Mouse (Mus musculus): ENCODE measurements around the gene Kbtbd6. TPM values are rescaled to one million over a fixed set of nuclear protein-coding genes. Genes with fewer than 3 reads are reported as not detected.
"Not testable (repeated sequence)": the region's sequence is repeated elsewhere in the genome, so short reads cannot be mapped to it uniquely, and the experiment has no call there.

The Kbtbd6 gene
- polyA plus RNA-seq (2011; ENCODE audit: insufficient read length, low read depth, missing spikeins) = 0.62 and 1.7 TPM in 2 replicates

DNA sequence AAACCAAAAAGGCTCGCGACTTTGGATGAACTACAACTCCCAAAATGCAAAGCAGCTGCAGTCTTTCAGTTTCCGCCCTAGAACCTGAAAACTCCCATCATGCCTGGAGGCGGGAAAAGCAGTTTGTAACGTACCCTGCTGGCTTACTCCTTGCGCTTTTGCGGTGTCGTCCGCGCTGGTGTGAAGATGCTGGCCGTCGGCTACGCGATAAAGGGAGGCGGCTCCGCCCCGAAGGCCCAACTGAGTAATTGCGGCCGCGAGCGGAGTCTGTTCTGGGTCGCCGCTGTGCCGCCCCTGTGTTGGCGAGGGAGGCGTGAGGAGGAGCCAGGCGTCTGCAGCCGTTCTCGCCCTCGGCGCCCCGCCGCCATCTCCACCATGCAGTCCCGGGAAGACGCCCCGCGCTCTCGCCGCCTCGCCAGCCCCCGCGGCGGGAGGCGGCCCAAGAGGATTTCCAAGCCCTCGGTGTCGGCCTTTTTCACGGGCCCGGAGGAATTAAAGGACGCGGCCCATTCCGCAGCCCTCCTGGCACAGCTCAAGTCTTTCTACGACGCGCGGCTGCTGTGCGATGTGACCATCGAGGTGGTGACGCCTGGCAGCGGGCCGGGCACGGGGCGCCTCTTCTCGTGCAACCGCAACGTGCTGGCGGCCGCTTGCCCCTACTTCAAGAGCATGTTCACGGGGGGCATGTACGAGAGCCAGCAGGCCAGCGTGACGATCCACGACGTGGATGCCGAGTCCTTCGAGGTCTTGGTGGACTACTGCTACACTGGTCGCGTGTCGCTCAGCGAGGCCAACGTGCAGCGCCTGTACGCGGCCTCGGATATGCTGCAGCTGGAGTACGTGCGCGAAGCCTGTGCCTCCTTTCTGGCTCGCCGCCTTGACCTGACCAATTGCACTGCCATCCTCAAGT lies at the start of gene Kbtbd6:
Gene Kbtbd6, plus strand, starts transcription at position 155 of the 910 bp plus-strand sequence.
- H3K4me3 ChIP-seq (ENCODE audit: insufficient read depth, low read length) = peak within 1 kb of the TSS; percentile 46
- TF ChIP-seq POLR2A (IDR thresholded peaks at IDR 0.05; ENCODE audit: low read depth, low read length) = peak; percentile 67
- not testable (repeated sequence) for H3K27ac ChIP-seq (ENCODE audit: insufficient read depth, low read length); H3K4me1 ChIP-seq (ENCODE audit: control insufficient read depth, insufficient read depth, low read length)

GRCm38 (mm10) chr14:79407641-79408040 lies 44.0 kb upstream of the Kbtbd6 start:
- no peak overlapping the region for H3K4me3 ChIP-seq (ENCODE audit: insufficient read depth, low read length)
- H3K4me1 ChIP-seq (ENCODE audit: control insufficient read depth, insufficient read depth, low read length) = 0 out of 2 replicates have a peak, but pooled peaks cover 3% of the 10 kb centered on the region
- TF ChIP-seq CTCF (IDR thresholded peaks at IDR 0.05; ENCODE audit: borderline replicate concordance, insufficient read depth, low read length) = no peak
- no peak for TF ChIP-seq POLR2A (IDR thresholded peaks at IDR 0.05; ENCODE audit: low read depth, low read length)
- no peak overlapping the region for H3K27ac ChIP-seq (ENCODE audit: insufficient read depth, low read length)

DNA sequence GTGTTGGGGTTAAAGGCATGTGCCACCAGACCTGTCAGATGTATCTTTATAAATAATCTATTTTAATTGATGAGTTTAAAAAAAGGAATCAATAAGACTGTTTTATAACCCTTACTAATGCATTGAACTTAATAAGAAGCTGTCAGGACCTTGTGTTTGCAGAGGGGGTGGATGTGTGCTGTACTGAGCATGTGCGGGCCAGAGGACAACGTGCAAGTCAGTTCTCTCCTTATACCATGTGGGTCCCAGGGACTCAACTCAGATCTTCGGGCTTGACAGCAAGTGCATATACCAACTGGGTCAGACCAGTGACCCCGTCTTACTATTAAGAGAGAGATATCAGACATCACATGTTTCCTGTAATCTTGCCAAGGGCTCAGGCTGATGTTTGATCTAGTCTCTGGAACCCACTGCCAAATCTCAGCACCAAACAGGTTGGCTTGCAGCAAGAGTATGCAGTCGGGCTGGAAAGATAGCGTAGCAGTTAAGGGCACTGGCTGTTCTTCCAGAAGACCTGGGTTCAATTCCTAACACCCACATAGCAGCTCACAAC lies 42.3 kb upstream of the Kbtbd6 start:
- Histone ChIP-seq H3K27ac (ENCODE audit: insufficient read depth, low read length) (no peak overlapping the region), H3K4me3 (ENCODE audit: insufficient read depth, low read length) (no peak overlapping the region), H3K4me1 (ENCODE audit: control insufficient read depth, insufficient read depth, low read length) (0 out of 2 replicates have a peak, but pooled peaks cover 3% of the 10 kb centered on the region)
- no peak for TF ChIP-seq POLR2A (IDR thresholded peaks at IDR 0.05; ENCODE audit: low read depth, low read length)
- TF ChIP-seq CTCF (IDR thresholded peaks at IDR 0.05; ENCODE audit: borderline replicate concordance, insufficient read depth, low read length) = no peak

GRCm38 (mm10) chr14:79410662-79411061 lies 41.0 kb upstream of the Kbtbd6 start:
- H3K27ac ChIP-seq (ENCODE audit: insufficient read depth, low read length) = no peak overlapping the region
- no peak overlapping the region for H3K4me3 ChIP-seq (ENCODE audit: insufficient read depth, low read length)
- H3K4me1 ChIP-seq (ENCODE audit: control insufficient read depth, insufficient read depth, low read length) = 0 out of 2 replicates have a peak, but pooled peaks cover 3% of the 10 kb centered on the region
- TF ChIP-seq POLR2A (IDR thresholded peaks at IDR 0.05; ENCODE audit: low read depth, low read length) (no peak), CTCF (IDR thresholded peaks at IDR 0.05; ENCODE audit: borderline replicate concordance, insufficient read depth, low read length) (no peak)

DNA sequence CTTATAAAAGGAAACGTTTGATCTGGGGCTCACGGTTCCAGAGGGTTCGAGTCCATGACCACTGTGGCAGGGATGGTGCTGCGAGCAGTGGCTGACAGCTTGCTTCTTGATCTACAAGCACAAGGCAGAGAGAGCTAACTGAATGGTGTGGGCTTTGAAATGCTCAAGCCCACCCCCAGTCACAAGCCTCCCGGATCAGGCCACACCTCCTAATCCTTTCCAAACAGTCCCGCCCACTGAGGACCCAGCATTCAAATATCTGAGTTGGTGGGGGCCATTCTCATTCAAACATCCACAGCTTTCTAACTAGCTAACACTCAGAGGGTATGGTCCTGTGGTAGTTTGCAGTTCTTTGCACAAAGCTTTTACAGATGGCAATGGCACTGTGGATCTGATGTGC lies 38.5 kb upstream of the Kbtbd6 start:
- H3K4me3 ChIP-seq (ENCODE audit: insufficient read depth, low read length) = no peak overlapping the region
- 0 out of 2 replicates have a peak, but pooled peaks cover 3% of the 10 kb centered on the region for H3K4me1 ChIP-seq (ENCODE audit: control insufficient read depth, insufficient read depth, low read length)
- TF ChIP-seq POLR2A (IDR thresholded peaks at IDR 0.05; ENCODE audit: low read depth, low read length) (no peak), CTCF (IDR thresholded peaks at IDR 0.05; ENCODE audit: borderline replicate concordance, insufficient read depth, low read length) (no peak)
- no peak overlapping the region for H3K27ac ChIP-seq (ENCODE audit: insufficient read depth, low read length)

GRCm38 (mm10) chr14:79420083-79420685 lies 31.5 kb upstream of the Kbtbd6 start:
- Histone ChIP-seq H3K4me1 (ENCODE audit: control insufficient read depth, insufficient read depth, low read length) (no peaks in the 10 kb centered on the region), H3K27ac (ENCODE audit: insufficient read depth, low read length) (no peak overlapping the region), H3K4me3 (ENCODE audit: insufficient read depth, low read length) (no peak overlapping the region)
- TF ChIP-seq POLR2A (IDR thresholded peaks at IDR 0.05; ENCODE audit: low read depth, low read length) = no peak
- no peak for TF ChIP-seq CTCF (IDR thresholded peaks at IDR 0.05; ENCODE audit: borderline replicate concordance, insufficient read depth, low read length)

DNA sequence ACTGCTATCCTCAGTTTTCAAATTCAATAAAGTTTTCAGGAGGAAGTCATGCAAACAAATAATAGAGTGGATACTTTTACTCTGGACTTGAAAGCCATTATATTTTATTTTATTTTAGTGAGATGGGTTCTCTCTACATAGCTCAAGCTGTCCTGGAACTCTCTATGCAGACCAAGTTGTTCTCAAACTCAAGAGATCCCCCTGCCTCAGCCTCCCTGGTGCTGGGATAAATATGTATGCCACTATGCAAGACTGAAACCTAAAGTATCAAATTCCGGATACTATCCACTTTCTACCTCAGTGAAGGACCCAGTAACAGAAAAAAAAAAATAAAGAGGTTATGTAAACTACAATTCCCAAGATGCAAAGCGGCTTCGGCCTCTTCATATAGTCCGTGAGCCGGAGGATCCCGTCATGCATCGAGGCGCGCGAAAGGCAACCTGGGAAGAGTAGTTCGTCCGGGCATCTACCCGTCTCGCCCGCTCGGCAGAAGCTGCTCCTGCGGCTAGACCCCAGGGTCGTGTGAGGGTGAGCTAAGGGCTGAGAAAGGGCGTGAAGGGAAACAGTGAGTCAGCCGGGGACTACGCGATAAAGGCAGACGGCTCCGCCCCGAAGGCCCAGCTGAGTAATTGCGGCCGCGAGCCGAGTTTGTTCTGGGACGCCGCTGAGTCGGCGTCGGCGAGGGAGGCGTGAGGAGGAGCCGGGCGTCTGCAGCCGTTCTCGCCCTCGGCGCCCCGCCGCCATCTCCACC lies 25.5 kb upstream of the Kbtbd6 start, which contains the start of gene Kbtbd7:
Gene Kbtbd7, plus strand, starts transcription at position 533 of the 751 bp plus-strand sequence.
- TF ChIP-seq POLR2A (IDR thresholded peaks at IDR 0.05; ENCODE audit: low read depth, low read length) (no peak), CTCF (IDR thresholded peaks at IDR 0.05; ENCODE audit: borderline replicate concordance, insufficient read depth, low read length) (no peak)
- H3K27ac ChIP-seq (ENCODE audit: insufficient read depth, low read length) = 0 out of 2 replicates have a peak within 1 kb of the TSS, but pooled peaks have one; percentile 0
- no peaks in the 10 kb centered on the region for H3K4me1 ChIP-seq (ENCODE audit: control insufficient read depth, insufficient read depth, low read length)
- no peak within 1 kb of the TSS for H3K4me3 ChIP-seq (ENCODE audit: insufficient read depth, low read length)

- H3K27ac ChIP-seq (ENCODE audit: insufficient read depth, low read length) = 0 out of 2 replicates have a peak overlapping the region, but pooled peaks have one; percentile 0
- not testable (repeated sequence) for H3K4me1 ChIP-seq (ENCODE audit: control insufficient read depth, insufficient read depth, low read length); H3K4me3 ChIP-seq (ENCODE audit: insufficient read depth, low read length)
Observed at GRCm38 (mm10) chr14:79426730-79427365, 24.8 kb upstream of the Kbtbd6 start.

GRCm38 (mm10) chr14:79434068-79434467 lies 17.6 kb upstream of the Kbtbd6 start:
- TF ChIP-seq POLR2A (IDR thresholded peaks at IDR 0.05; ENCODE audit: low read depth, low read length) (no peak), CTCF (IDR thresholded peaks at IDR 0.05; ENCODE audit: borderline replicate concordance, insufficient read depth, low read length) (no peak)
- H3K27ac ChIP-seq (ENCODE audit: insufficient read depth, low read length) = no peak overlapping the region
- no peak overlapping the region for H3K4me3 ChIP-seq (ENCODE audit: insufficient read depth, low read length)
- no peaks in the 10 kb centered on the region for H3K4me1 ChIP-seq (ENCODE audit: control insufficient read depth, insufficient read depth, low read length)

Measured in embryonic fibroblast, embryonic 13.5 days (primary cell).